Mouse (Mus musculus) adrenal gland, adult 18-20 months (tissue): ENCODE measurements around the gene Tjp2. TPM values are rescaled to one million over a fixed set of nuclear protein-coding genes. Genes with fewer than 3 reads are reported as not detected.
"Not testable (repeated sequence)": the region's sequence is repeated elsewhere in the genome, so short reads cannot be mapped to it uniquely, and the experiment has no call there.

Experiments
- DNase-seq, 2 experiments: peaks; one replicate each; pipeline ENCODE4 v3.0.0; 2021 to 2022; ENCODE audit warnings: low spot score in 2 of 2
- long read RNA-seq, 2 experiments: library from polyadenylated mRNA; stranded (forward); transcript quantifications; one replicate each; pipeline ENCODE4 v2.0.0; 2021
- total RNA-seq, 2 experiments: library from RNA; stranded (reverse); gene quantifications; 1 replicate in 1 of 2; 2 replicates in 1 of 2; pipeline ENCODE4 v1.2.3; 2021

Tjp2 gene
- total RNA-seq, result 10 to 100 TPM in 1 of 2 experiments, 1 to 10 TPM in 1; 6.3 to 10.5 TPM
- long read RNA-seq, experiment 1, full-length matches to known transcripts, result 3 of 14 reads
- long read RNA-seq, experiment 1, partial matches to known transcripts, result 5 of 14 reads
- long read RNA-seq, experiment 1, other reads (novel, unspliced or antisense), result 6 of 14 reads
- long read RNA-seq, experiment 2, full-length matches to known transcripts, result 2 of 9 reads
- long read RNA-seq, experiment 2, partial matches to known transcripts, result 4 of 9 reads
- long read RNA-seq, experiment 2, other reads (novel, unspliced or antisense), result 3 of 9 reads

DNA sequence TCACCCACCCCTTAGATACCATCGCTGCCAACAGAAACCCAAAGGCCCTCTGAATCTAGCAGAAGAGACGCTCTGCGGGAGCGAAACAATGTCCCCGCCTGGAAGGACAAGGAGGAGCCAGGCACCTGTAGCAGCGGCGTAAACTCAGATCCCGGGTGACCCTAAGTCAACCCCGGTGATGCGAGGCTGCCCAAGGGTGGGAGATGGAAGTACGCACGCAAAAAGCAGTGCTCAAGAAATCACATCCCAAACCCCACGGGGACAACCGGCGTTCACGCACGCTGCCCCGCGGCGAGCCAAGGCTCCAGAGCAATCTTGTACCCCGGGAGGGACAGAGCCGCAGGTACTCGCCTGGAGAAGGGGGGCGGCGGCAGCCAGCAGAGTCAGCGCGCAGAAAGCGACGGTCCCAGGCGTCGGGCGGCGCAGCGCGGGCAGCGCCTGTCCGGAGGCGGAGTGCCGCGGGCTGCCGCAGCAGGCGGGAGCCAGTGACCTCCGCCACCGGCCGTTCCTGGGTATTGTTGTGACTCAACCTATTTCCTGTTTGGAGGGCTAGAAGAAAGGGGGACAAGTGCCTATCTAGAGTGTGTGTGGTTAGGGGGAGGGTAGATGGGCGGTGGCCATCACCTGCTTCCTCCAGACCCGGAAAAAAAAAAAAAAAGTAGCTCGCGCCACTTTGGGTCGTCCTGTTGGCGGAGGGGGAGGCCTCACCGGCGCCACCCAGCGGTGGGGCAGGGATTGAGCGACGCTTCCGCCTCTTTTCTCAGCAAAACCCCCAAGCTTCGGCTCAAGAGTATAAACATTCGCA, at the start of gene Tjp2:
Tjp2 (minus strand) TSS at position 531 of the 805 bp plus-strand sequence.
- DNase-seq, result peak; percentile 55 to 69

DNA sequence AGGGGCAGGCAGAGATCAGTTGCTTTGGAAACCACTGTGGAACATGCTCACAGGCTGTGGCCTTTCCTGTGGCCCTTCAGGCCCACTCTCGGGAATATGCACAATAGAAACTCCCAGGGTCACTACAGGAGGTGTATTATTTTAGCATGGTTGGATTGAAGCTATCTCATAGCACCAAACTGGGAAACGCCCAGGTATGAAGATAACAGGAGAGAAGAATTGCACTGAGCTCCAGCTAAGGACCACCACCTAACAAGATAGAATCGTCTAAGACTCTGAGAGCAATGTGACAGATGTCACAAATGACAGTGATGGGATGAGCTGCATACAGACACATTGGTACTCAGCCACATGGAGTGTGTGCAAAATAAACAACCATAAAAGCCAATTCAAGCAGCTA, 49.5 kb upstream of the Tjp2 start:
- no peak for DNase-seq

DNA sequence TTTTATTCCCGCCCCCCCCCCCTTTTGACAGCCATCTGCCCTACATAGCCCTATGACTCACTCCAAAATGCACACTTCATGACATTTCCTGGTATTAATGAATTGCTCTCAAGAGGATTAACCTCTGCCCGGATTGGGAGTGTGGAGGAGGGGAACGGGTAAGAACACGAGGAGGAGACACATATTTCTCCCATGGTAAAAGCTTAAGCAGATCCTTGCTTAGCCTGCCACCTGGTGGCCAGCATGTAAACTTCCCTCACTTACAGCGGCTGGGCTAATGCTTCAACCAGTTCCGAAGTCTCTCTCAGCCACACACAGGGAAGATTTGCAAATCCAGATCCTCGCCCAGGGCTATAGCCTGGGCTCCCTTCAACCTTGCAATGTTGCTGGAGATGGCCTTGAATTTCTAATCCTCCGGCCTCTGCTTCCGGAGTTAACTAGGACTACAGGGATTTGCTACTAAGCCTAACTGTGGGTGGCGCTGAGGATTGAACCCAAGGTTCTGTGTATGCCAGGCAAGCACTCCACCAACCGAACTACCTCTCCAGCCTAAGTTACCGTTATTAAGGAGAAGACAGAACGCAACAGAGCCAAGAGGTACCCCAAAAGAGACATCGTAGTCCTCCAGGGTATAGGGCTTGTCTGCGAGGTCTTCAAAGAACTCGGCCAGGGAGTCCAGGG, 47.1 kb upstream of the Tjp2 start:
- peak; percentile 77 to 84 for DNase-seq

DNA sequence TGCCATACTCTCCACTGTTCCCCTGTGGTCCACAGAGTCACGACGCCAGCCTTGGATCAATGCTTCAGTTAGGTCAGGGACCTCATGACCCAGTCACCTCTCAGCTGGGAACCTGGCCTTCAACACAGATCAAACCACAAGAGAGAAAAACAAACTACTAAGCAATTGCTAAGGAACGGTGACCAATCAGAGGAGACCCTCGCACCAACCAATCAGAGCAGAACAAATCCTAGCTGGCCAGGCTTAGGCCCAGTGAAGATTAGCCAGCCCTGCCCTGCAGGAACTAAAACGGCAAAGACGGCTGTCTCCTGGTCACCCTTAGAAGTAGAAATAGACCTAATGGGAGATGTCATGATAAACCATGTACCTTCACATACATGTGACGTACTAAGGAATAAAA, 46.5 kb upstream of the Tjp2 start:
- DNase-seq, result peak in 1 of 2 experiments; percentile 29

DNA sequence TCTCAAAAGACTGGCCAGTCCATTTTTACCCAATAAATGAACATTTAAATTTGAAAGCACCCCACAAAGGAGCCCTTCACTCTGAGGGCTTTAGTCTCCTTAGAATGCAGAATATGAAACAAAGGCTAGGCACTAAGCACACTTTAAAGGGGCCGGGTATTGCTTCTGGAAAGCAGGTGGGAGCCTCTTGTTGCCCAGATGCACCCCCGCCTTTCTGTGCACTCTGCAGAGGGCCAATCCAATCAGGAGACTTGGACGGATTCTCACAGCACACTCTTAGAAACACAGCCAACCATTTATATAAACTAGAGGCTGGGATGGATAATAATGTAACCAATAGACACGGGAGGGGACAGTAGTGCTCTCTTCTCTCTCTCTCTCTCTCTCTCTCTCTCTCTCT, 43.7 kb upstream of the Tjp2 start:
- no peak for DNase-seq

DNA sequence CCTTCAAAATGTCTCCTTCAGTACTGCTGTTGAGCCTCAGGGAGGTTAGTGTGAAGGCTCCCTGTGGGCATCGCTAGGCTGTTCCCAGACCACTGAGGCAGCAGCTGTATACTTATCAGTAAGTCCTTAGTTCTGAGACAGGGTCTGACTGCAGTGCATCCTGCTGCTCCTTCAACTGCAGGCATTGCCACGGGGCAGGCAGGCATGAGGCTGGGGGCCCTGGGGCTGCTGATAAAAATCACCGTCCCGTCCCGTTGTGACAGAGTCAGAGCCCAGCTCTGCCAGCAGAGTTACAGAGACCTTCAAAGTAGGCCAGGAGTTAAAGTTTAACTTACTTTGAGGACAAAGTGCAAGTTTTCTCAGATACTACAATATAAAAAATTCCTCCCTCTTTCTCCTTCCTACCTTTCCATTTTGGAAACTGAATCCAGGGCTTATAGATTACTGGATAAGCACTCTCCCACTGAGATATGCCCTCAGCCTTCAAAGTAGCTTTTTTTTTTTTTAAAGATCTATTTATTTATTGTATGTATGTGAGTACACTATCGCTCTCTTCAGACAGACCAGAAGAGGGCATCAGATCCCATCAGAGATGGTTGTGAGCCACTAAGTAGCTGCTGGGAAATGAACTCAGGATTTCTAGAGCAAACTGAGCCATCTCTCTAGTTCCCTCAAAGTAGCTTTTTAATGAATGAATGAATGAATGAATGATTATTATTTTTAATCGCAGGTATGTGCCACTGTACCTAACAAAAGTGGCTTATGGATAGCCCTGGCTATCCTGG, 41.4 kb upstream of the Tjp2 start:
- no peak for DNase-seq

DNA sequence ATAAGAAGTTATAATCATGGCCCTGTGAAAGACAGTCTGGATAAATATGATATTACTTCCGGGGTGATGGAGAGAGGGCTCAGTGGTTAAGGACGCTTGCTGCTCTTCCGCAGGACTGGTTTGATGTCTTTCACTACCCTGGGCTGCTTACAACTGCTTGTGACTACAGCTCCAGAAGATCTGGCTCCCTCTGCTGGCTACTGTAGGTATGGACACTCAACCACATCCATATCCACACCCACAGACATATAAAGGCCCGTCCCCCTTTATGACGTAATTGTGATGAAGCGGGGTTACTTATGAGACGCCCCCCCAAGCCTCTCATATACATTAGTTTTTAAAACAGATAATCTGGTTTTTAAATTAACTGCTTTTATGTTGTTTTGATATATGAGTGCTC, 40.2 kb upstream of the Tjp2 start:
- DNase-seq, result peak; percentile 77 to 82

DNA sequence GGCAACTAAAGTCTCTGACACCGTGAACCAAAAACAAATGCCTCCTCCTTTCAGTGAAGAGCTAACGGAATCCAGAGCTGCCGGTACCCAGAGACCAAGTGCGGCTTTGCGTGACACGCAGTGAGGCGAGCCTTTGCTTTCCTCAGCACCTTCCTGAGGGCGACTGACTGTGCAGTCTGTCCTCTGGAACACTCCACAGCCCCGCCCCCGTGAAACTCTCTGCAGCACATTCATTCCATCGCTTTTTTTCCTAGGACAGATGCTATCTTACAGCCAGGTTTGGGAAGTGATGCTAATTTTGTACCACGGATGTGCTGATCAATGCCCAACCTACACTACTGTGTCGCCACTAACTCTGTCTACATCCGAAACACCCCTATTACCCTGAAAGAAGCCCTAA, 37.9 kb upstream of the Tjp2 start:
- no peak for DNase-seq

DNA sequence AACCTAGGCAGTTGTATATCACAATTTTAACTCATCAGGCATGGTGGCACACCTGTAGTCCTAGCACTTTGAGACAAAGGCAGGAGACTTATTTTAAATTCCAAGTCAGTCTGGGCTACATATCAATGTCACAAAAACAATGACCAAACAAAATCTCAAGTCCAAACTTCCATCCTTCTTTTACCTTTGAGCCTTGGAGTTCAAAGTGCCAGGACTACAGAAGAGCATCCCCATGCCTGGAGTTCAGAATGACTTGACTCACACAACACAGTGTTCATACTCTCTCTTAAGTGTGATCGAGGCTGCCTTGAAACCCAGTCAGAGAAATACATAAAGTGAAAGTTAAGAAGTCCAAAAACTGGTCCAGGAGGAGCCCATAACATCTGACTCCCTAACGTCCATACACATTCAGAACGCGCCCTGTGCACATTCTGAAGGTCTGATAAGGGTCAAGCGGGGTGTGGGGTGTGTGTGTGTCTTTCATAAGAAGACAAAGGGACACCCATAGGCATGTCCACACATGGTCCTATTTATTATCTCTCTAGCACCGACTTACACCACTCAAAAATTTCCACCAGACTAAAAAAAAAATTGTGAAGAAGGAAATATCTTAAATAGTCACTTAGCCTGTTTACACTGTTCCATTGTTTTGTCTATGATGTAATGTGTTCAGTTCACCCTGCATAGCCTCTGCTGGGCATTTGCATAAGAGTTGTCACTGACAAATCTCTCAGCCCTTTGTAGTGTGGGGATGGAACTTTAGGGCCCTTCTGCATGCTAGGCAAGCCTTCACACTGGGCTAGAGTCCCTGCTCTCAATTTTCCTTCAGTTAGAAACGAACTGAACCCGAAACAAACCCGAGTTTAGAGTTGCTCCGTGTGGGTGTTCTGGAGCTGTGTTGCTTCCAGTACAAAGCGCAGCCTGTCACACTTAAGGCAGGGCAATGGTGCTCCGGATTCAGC, 34.8 kb upstream of the Tjp2 start:
- DNase-seq, result no peak

DNA sequence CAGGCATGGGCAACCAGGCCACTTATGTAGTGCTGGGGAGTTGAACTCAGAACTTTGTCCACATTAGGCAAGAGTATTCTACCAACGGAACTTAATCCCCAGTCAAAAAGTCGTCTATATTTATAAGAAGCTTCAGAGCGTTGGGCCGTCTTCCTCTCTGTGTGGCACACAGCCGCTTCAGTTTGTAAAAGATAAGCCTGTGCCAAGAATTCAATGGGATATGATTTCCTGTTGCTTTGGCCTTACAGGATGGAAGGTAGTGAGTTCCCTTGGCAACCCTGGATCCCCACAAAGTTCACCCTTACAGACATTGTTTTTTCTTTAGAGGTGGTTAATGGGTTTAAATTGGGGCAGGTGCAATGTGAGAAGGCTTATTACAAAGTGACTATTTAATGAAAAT, 33.5 kb upstream of the Tjp2 start:
- DNase-seq, result no peak

DNA sequence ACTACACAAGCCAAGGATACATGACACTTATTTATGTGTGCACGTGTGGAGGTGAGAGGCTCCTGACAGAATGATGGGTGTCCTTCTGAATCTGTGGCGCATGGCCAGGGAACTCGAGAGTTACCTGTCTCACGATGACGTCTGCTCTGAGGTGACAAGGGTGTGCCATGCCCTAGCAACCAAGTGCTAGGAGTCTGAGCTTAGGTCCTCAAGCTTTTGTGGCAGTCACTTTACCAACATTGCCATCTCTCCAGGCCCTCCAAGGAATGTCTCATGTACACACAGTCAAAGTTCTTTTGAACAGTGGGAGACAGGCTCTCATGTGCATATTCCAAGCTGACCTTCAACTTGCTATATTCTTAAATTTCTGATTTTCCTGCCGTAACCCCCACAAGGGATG, 33.1 kb upstream of the Tjp2 start:
- no peak for DNase-seq

DNA sequence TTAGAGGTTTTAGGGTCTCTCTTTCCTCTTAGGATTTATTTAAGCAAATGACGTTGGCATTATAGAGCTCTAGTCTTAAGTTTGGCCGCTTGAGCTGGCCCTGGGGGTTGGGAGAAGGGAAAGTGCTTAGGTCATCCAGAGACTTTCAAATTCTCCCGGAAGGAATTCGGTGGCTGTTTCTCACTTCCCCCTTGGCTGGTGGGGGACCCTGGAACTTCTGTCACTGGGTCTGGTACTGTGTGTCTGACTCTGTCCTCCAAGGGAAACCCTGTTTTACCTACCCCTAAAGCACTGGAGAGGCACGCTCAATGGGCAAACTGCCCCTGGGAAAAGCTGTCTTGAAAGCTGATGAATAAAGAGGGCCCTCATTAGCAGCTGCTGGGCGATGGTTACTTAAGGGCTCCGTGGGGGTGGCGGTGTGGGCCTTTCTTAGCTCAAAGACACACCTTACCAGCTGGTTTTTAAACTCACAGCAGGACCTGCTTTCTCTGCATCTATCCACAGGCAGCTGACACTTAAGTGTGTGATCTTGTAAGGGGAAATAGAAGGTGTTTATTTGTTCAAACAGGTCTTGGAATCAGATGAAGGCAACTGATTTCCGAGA, 28.9 kb upstream of the Tjp2 start:
- no peak for DNase-seq

DNA sequence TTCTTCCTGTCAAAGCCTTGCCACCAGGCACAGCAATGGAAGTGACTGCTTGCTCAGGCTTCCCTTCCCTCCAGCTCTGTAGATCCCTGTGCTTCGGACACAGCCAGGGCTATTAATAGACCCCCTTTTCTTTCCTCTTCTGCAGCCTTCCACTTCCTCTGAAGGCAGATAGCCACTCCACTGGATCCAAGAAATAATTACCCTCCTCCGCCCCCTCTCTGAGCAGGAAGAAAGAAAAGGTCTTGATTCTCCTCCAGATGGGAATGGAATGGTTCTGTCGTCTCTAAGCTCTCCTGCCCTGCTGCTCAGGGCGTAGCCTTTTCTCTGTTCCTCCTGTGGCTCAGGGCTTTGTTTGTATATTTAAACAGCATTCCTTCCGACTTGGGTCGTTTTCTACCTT, 27.0 kb upstream of the Tjp2 start:
- no peak for DNase-seq

DNA sequence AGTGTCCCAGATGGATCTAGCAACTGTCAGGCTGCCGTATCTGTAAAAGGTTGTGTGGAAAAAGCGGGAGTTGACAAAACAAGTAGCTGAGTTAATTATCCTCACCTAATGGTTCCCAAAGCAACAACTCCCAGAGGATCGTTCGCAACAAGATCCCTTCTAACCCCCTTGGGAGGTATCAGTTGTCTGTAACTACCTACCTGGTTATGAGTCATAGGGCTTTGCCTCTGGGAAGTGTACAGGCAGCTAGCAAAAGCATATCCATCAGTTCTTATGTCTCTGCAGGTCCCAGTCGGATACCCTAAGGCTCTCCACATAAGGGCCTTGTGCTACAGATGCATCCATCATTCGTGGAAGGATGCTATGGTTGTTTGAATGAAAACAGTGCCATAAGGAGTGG, 18.5 kb upstream of the Tjp2 start:
- DNase-seq, result no peak

DNA sequence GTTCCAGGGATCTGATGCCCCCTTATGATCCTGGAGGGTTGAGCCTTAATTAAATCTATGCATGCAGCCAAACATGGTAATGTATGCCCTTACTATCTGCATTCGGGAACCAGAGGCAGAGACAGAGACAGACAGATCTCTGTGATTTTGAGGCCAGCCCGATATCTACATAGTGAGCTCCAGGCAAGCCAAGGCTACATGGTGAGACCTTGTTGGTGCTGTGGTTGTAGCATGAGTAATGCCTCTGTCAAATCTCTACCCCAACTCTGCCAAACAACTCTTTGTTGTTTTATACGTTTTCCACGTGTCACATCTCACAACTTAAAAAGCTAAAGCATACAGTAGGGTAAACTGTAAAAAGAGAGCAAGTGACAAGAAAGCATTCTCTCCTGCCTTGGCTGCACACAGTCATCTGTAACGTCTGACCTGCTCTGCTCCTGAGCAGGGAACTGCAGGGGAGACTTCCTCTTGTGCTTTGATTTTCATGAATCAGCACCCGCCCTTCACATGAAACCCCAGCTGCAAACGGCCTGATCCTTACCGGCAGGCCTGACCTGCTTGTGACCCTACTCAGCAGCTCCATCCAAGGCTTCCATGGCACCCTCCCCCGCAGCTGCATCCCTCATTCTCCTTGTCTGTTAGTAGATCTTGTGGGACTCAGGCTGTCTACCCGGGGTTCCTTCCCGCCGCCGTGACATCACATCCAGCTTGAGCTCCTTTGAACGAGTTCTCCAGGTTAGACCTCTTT, 17.1 kb upstream of the Tjp2 start:
- no peak for DNase-seq

DNA sequence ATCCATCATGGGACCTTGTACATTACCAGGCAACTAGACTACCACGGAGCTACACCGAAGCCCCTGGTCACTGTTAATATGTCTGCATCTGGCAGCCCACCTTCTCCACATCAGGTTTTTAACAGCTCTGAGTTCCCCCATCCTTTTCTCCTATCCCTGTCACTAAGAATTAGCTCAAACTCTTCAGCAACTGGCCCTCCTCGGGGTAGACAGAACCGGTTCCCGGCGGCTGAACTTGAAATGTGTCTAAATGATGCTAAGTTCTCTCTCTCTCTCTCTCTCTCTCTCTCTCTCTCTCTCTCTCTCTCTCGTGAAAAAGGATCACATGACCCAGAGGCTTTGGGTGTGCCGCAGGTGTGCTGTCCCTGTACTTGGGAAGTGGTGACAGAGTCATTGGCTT, 16.4 kb upstream of the Tjp2 start:
- no peak for DNase-seq

DNA sequence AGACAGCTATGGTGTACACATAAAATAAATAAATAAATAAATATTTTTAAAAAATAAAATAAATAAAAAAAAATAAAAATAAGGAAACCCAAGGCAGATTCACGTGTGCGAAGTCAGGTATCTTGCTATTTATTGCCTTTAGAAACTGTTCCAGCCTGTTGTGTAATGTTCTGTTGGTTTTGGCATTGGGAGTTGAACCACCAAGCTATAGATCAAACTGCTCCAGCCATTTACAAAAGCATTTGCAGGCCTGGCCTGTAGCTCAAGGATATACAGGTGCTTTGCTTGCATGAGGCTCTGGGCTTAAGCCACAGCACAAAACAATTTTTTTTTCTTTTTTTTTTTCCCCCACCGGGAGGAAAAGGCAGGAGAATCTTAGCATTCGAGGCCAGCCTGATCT, 13.2 kb upstream of the Tjp2 start:
- no peak for DNase-seq

DNA sequence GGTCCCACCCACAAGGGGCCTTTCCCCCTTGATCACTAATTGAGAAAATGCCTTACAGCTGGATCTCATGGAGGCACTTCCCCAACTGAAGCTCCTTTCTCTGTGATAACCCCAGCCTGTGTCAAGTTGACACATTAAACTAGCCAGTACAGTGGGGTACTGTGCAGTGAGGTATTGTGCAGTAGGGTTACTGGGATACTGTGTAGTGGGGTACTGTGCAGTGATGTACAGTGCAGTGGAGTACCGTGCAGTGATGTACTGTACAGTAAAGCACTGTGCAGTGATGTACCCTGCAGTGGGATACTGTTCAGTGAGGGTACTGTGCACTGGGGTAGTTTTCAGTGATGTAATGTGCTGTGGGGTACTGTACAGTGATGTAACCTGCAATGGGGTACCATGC, 7.5 kb upstream of the Tjp2 start:
- not testable (repeated sequence) for DNase-seq

DNA sequence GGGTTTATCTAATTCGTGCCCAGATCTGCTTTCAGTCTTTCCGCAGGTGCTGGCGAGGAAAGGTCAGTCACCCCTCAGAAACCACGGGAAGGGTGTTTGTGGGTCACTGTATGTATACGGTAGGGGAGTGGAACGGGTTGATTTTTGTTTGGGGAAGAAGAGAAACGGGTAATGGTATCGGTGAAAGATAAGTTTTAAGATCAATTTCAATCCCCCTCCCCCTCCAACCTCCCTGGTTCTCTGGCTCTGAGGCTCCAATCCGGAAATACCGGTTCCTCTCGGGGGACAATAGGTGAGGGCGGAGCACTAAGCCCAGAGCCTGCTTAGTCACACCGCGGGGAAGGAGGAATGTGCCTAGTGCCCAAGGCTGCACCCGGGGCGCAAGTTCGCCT, 471 bp upstream of the Tjp2 start:
- peak; percentile 27 to 34 for DNase-seq
